Mouse (Mus musculus): Measurements from ENCODE around the gene Lrp5.

Gene Lrp5

GRCm38 (mm10) chr19:3656144-3656543 is 30.2 kb downstream of the Lrp5 start:
- DNase-seq (ENCODE audit: low spot score in 2 of 2): no peak

- no peak for DNase-seq (ENCODE audit: low spot score in 2 of 2)
These were observed 31.4 kb downstream of the Lrp5 start for GRCm38 (mm10) chr19:3654940-3655339.

GRCm38 (mm10) chr19:3654058-3654457 is 32.3 kb downstream of the Lrp5 start:
- no peak for DNase-seq (ENCODE audit: low spot score in 2 of 2)

- no peak for DNase-seq (ENCODE audit: low spot score in 2 of 2)
These were observed 32.9 kb downstream of the Lrp5 start for GRCm38 (mm10) chr19:3653508-3653907.

GRCm38 (mm10) chr19:3651989-3652388 is 34.4 kb downstream of the Lrp5 start:
- DNase-seq (ENCODE audit: low spot score in 2 of 2): no peak

- DNase-seq (ENCODE audit: low spot score in 2 of 2): no peak
These were observed 35.1 kb downstream of the Lrp5 start for GRCm38 (mm10) chr19:3651220-3651619.

- DNase-seq (ENCODE audit: low spot score in 2 of 2): no peak
These were observed 35.9 kb downstream of the Lrp5 start for GRCm38 (mm10) chr19:3650448-3650847.

- no peak for DNase-seq (ENCODE audit: low spot score in 2 of 2)
These were observed 37.4 kb downstream of the Lrp5 start for GRCm38 (mm10) chr19:3648830-3649450.

GRCm38 (mm10) chr19:3647999-3648398 is 38.4 kb downstream of the Lrp5 start:
- DNase-seq (ENCODE audit: low spot score in 2 of 2): no peak

- no peak for DNase-seq (ENCODE audit: low spot score in 2 of 2)
These were observed 40.6 kb downstream of the Lrp5 start for GRCm38 (mm10) chr19:3645813-3646212.

GRCm38 (mm10) chr19:3645318-3645717 is 41.0 kb downstream of the Lrp5 start:
- no peak for DNase-seq (ENCODE audit: low spot score in 2 of 2)

GRCm38 (mm10) chr19:3639561-3639960 is 46.8 kb downstream of the Lrp5 start:
- DNase-seq (ENCODE audit: low spot score in 2 of 2): no peak

- peak in 1 of 2 experiments; percentile 12 for DNase-seq (ENCODE audit: low spot score in 2 of 2)
These were observed 47.7 kb downstream of the Lrp5 start for GRCm38 (mm10) chr19:3638698-3639097.

- DNase-seq (ENCODE audit: low spot score in 2 of 2): no peak
These were observed 54.3 kb downstream of the Lrp5 start for GRCm38 (mm10) chr19:3632018-3632417.

- no peak for DNase-seq (ENCODE audit: low spot score in 2 of 2)
These were observed 54.9 kb downstream of the Lrp5 start for GRCm38 (mm10) chr19:3631431-3631830.

GRCm38 (mm10) chr19:3630486-3630885 is 55.9 kb downstream of the Lrp5 start:
- DNase-seq (ENCODE audit: low spot score in 2 of 2): no peak

- no peak for DNase-seq (ENCODE audit: low spot score in 2 of 2)
These were observed 56.3 kb downstream of the Lrp5 start for GRCm38 (mm10) chr19:3630027-3630426.

GRCm38 (mm10) chr19:3628223-3628622 is 58.1 kb downstream of the Lrp5 start:
- no peak for DNase-seq (ENCODE audit: low spot score in 2 of 2)

GRCm38 (mm10) chr19:3625111-3625510 is 61.3 kb downstream of the Lrp5 start:
- DNase-seq (ENCODE audit: low spot score in 2 of 2): no peak

- DNase-seq (ENCODE audit: low spot score in 2 of 2): peak in 1 of 2 experiments; percentile 22
These were observed 62.5 kb downstream of the Lrp5 start for GRCm38 (mm10) chr19:3623824-3624223.

GRCm38 (mm10) chr19:3623294-3623693 is 63.1 kb downstream of the Lrp5 start:
- DNase-seq (ENCODE audit: low spot score in 2 of 2): no peak

GRCm38 (mm10) chr19:3620871-3621270 is 65.5 kb downstream of the Lrp5 start:
- DNase-seq (ENCODE audit: low spot score in 2 of 2): no peak

- DNase-seq (ENCODE audit: low spot score in 2 of 2): no peak
These were observed 67.0 kb downstream of the Lrp5 start for GRCm38 (mm10) chr19:3619359-3619758.

- DNase-seq (ENCODE audit: low spot score in 2 of 2): no peak
These were observed 72.4 kb downstream of the Lrp5 start for GRCm38 (mm10) chr19:3613991-3614390.
